Mouse (Mus musculus): ENCODE data around the gene Unk. TPM values are rescaled to one million over a fixed set of nuclear protein-coding genes. Genes with fewer than 3 reads are reported as not detected.
"Not testable (repeated sequence)": the region's sequence is repeated elsewhere in the genome, so short reads cannot be mapped to it uniquely, and the experiment has no call there.

Unk gene
- total and polyA plus RNA-seq, 3 experiments = 17.2 to 80.7 (median 50.1) TPM

- H3K4me3 ChIP-seq (ENCODE audit: low read depth, low read length) = peak overlapping the region; percentile 52; the same call in 1 of the 2 replicates
- peaks cover 4% of the 10 kb centered on the region; the same call in 1 of the 2 replicates for H3K27me3 ChIP-seq (ENCODE audit: insufficient read depth, low read length)
- no peak for TF ChIP-seq GATA1 (IDR thresholded peaks at IDR 0.05; ENCODE audit: borderline replicate concordance, low read length)
- TF ChIP-seq TAL1 (conservative IDR thresholded peaks at IDR 0.05; ENCODE audit: low read depth, low read length) = no peak
- TF ChIP-seq GATA2 (IDR thresholded peaks at IDR 0.05; ENCODE audit: borderline replicate concordance, low read depth, low read length) = no peak
- TF ChIP-seq POLR2AphosphoS5 (IDR thresholded peaks at IDR 0.05; ENCODE audit: insufficient replicate concordance, low read depth, low read length) = no peak
- no peak for TF ChIP-seq CTCF (IDR thresholded peaks at IDR 0.05; ENCODE audit: low read depth, low read length)
- H3K36me3 ChIP-seq (replicated peaks) = peaks cover 27% of the 10 kb centered on the region
- DNase-seq (ENCODE audit: low spot score) (no peak), ATAC-seq (ENCODE audit: extremely low read depth, insufficient number of reproducible peaks, low FRiP score, poor library complexity, severe bottlenecking) (no peak)
- peaks cover 18% of the 10 kb centered on the region for H3K4me1 ChIP-seq (ENCODE audit: insufficient read depth, low read depth, low read length)
- H3K9me3 ChIP-seq (replicated peaks) = no peaks in the 10 kb centered on the region
These were observed 7.8 kb upstream of the Unk start for GRCm38 (mm10) chr11:116022256-116022780.

GRCm38 (mm10) chr11:116023074-116023770, 6.9 kb upstream of the Unk start:
- DNase-seq (ENCODE audit: low spot score); ATAC-seq (ENCODE audit: extremely low read depth, insufficient number of reproducible peaks, low FRiP score, poor library complexity, severe bottlenecking): not testable (repeated sequence)

GRCm38 (mm10) chr11:116023771-116024355, 6.3 kb upstream of the Unk start:
- ATAC-seq (ENCODE audit: extremely low read depth, insufficient number of reproducible peaks, low FRiP score, poor library complexity, severe bottlenecking) (no peak), DNase-seq (ENCODE audit: low spot score) (peak; percentile 56)
- H3K27me3 ChIP-seq (ENCODE audit: insufficient read depth, low read length) = no peaks in the 10 kb centered on the region
- TF ChIP-seq TAL1 (conservative IDR thresholded peaks at IDR 0.05; ENCODE audit: low read depth, low read length) (no peak), POLR2AphosphoS5 (IDR thresholded peaks at IDR 0.05; ENCODE audit: insufficient replicate concordance, low read depth, low read length) (no peak), CTCF (IDR thresholded peaks at IDR 0.05; ENCODE audit: low read depth, low read length) (peak; percentile 44; the same call in 1 of the 2 replicates)
- H3K4me3 ChIP-seq (ENCODE audit: low read depth, low read length) = peak overlapping the region; percentile 91
- peaks cover 27% of the 10 kb centered on the region for H3K36me3 ChIP-seq (replicated peaks)
- H3K9me3 ChIP-seq (replicated peaks) = no peaks in the 10 kb centered on the region
- peaks cover 20% of the 10 kb centered on the region for H3K4me1 ChIP-seq (ENCODE audit: insufficient read depth, low read depth, low read length)

More at GRCm38 (mm10) chr11:116023074-116023770, 6.9 kb upstream of the Unk start:
- Histone ChIP-seq H3K4me1 (ENCODE audit: insufficient read depth, low read depth, low read length) (peaks cover 15% of the 10 kb centered on the region), H3K4me3 (ENCODE audit: low read depth, low read length) (peak overlapping the region; percentile 91), H3K36me3 (replicated peaks) (peaks cover 27% of the 10 kb centered on the region)
- not testable (repeated sequence) for H3K9me3 ChIP-seq (replicated peaks); H3K27me3 ChIP-seq (ENCODE audit: insufficient read depth, low read length)

GRCm38 (mm10) chr11:116024356-116024808, 5.7 kb upstream of the Unk start:
- TF ChIP-seq CTCF (IDR thresholded peaks at IDR 0.05; ENCODE audit: low read depth, low read length) (no peak), POLR2AphosphoS5 (IDR thresholded peaks at IDR 0.05; ENCODE audit: insufficient replicate concordance, low read depth, low read length) (peak; percentile 100)
- Histone ChIP-seq H3K4me1 (ENCODE audit: insufficient read depth, low read depth, low read length) (peaks cover 25% of the 10 kb centered on the region), H3K36me3 (replicated peaks) (peaks cover 27% of the 10 kb centered on the region), H3K9me3 (replicated peaks) (no peaks in the 10 kb centered on the region), H3K27me3 (ENCODE audit: insufficient read depth, low read length) (no peaks in the 10 kb centered on the region), H3K4me3 (ENCODE audit: low read depth, low read length) (peak overlapping the region; percentile 91)
- DNase-seq (ENCODE audit: low spot score) (peak; percentile 93), ATAC-seq (ENCODE audit: extremely low read depth, insufficient number of reproducible peaks, low FRiP score, poor library complexity, severe bottlenecking) (peak; percentile 96)

- Histone ChIP-seq H3K4me3 (ENCODE audit: low read depth, low read length) (no peak overlapping the region), H3K9me3 (replicated peaks) (no peaks in the 10 kb centered on the region), H3K4me1 (ENCODE audit: insufficient read depth, low read depth, low read length) (peaks cover 27% of the 10 kb centered on the region), H3K27me3 (ENCODE audit: insufficient read depth, low read length) (no peaks in the 10 kb centered on the region), H3K36me3 (replicated peaks) (peaks cover 23% of the 10 kb centered on the region)
- ATAC-seq (ENCODE audit: extremely low read depth, insufficient number of reproducible peaks, low FRiP score, poor library complexity, severe bottlenecking) = no peak
- TF ChIP-seq CTCF (IDR thresholded peaks at IDR 0.05; ENCODE audit: low read depth, low read length) = no peak
- TF ChIP-seq POLR2AphosphoS5 (IDR thresholded peaks at IDR 0.05; ENCODE audit: insufficient replicate concordance, low read depth, low read length) = no peak
- TF ChIP-seq GATA1 (IDR thresholded peaks at IDR 0.05; ENCODE audit: borderline replicate concordance, low read length) = no peak
- no peak for TF ChIP-seq GATA2 (IDR thresholded peaks at IDR 0.05; ENCODE audit: borderline replicate concordance, low read depth, low read length)
- TF ChIP-seq TAL1 (conservative IDR thresholded peaks at IDR 0.05; ENCODE audit: low read depth, low read length) = no peak
- DNase-seq (ENCODE audit: low spot score) = no peak
These were observed 4.9 kb upstream of the Unk start for GRCm38 (mm10) chr11:116025056-116025845.

GRCm38 (mm10) chr11:116027756-116028155, 2.4 kb upstream of the Unk start, which contains the start of gene H3f3b:
Gene H3f3b, minus strand, starts transcription at chr11:116027962.
- DNase-seq (ENCODE audit: low spot score) = no peak
- no peak for ATAC-seq (ENCODE audit: extremely low read depth, insufficient number of reproducible peaks, low FRiP score, poor library complexity, severe bottlenecking)
- no peaks in the 10 kb centered on the region for H3K9me3 ChIP-seq (replicated peaks)
- H3K4me3 ChIP-seq (ENCODE audit: low read depth, low read length) = no peak within 1 kb of the TSS
- peaks cover 41% of the 10 kb centered on the region for H3K4me1 ChIP-seq (ENCODE audit: insufficient read depth, low read depth, low read length)
- H3K36me3 ChIP-seq (replicated peaks) = peaks cover 19% of the 10 kb centered on the region
- H3K27me3 ChIP-seq (ENCODE audit: insufficient read depth, low read length) = no peaks in the 10 kb centered on the region
- TF ChIP-seq GATA2 (IDR thresholded peaks at IDR 0.05; ENCODE audit: borderline replicate concordance, low read depth, low read length) (no peak), GATA1 (IDR thresholded peaks at IDR 0.05; ENCODE audit: borderline replicate concordance, low read length) (no peak), POLR2AphosphoS5 (IDR thresholded peaks at IDR 0.05; ENCODE audit: insufficient replicate concordance, low read depth, low read length) (no peak), CTCF (IDR thresholded peaks at IDR 0.05; ENCODE audit: low read depth, low read length) (no peak), TAL1 (conservative IDR thresholded peaks at IDR 0.05; ENCODE audit: low read depth, low read length) (no peak)
